Mouse (Mus musculus) midbrain, embryonic 11.5 days (tissue): Measurements from ENCODE around the gene Man1c1. TPM values are rescaled to one million over a fixed set of nuclear protein-coding genes. Genes with fewer than 3 reads are reported as not detected.

ENCODE experiments used
- ATAC-seq: fragments of 200-750 bp; cut with Nextera tagmentation; 2 replicates; pipeline ENCODE4 v1.8.0; 2017; ENCODE audit warnings: moderate TSS enrichment, moderate library complexity; ENCODE audit not compliant: low FRiP score
- DNase-seq: peaks from one replicate; pipeline ENCODE4 v3.0.0; 2015; ENCODE audit warnings: low spot score; ENCODE audit errors: missing footprints
- H3K27ac ChIP-seq: fragments of 300-500 bp; sonication (generic); 2 replicates; pipeline ENCODE4 v1.5.1; 2014; ENCODE audit warnings: low read depth, low read length
- H3K27me3 ChIP-seq: fragments of 300-500 bp; sonication (generic); 2 replicates; pipeline ENCODE4 v1.6.1; 2014; ENCODE audit warnings: mild to moderate bottlenecking, low read length, moderate library complexity, mixed read lengths; ENCODE audit not compliant: control insufficient read depth, insufficient read depth
- H3K36me3 ChIP-seq: fragments of 300-500 bp; sonication (generic); 2 replicates; pipeline ENCODE4 v1.6.1; 2014; ENCODE audit warnings: mild to moderate bottlenecking, low read length, moderate library complexity, mixed read lengths; ENCODE audit not compliant: control insufficient read depth, insufficient read depth
- H3K4me1 ChIP-seq: fragments of 300-500 bp; sonication (generic); 2 replicates; pipeline ENCODE4 v1.6.1; 2014; ENCODE audit warnings: low read length; ENCODE audit not compliant: control insufficient read depth, insufficient read depth
- H3K4me2 ChIP-seq: fragments of 300-500 bp; sonication (generic); 2 replicates; pipeline ENCODE4 v1.6.1; 2014; ENCODE audit warnings: mild to moderate bottlenecking, moderate library complexity
- H3K4me3 ChIP-seq: fragments of 300-500 bp; sonication (generic); 2 replicates; pipeline ENCODE4 v1.5.1; 2014; ENCODE audit warnings: low read depth, low read length
- H3K9ac ChIP-seq: fragments of 300-500 bp; sonication (generic); 2 replicates; pipeline ENCODE4 v1.6.1; 2014; ENCODE audit warnings: low read length
- H3K9me3 ChIP-seq: fragments of 300-500 bp; sonication (generic); 2 replicates; pipeline ENCODE4 v1.6.1; 2016; ENCODE audit warnings: low read length; ENCODE audit not compliant: control insufficient read depth
- WGBS: fragments of 180-500 bp; shearing (Covaris S2); extraction: QIAGEN DNeasy Blood & Tissue Kit; methylation state at CpG from one replicate; pipeline ENCODE4 v1.1.7; 2014; 5-methylcytosine and 5-hydroxymethylcytosine counted together
- polyA plus RNA-seq: library from polyadenylated mRNA; unstranded; fragments of >200 nt; fragmentation: Nextera tagmentation; extraction: Ambion mirVana; gene quantifications from 2 replicates; pipeline ENCODE4 v1.2.1, GENCODE M21; 2014

Man1c1 gene
- polyA plus RNA-seq, 1 experiment from 2014 or later, result 3.2 TPM

- WGBS, result 91% methylated on average over 9 of the region's 9 CpGs
- H3K4me3 ChIP-seq, result no peak overlapping the region
- H3K36me3 ChIP-seq, result no peaks in the 10 kb centered on the region
- H3K4me1 ChIP-seq, result peaks cover 6% of the 10 kb centered on the region; the same call in 1 of the 2 replicates
- DNase-seq (no peak), ATAC-seq (no peak)
- H3K27me3 ChIP-seq, result no peaks in the 10 kb centered on the region
- no peaks in the 10 kb centered on the region for H3K9me3 ChIP-seq
- no peak overlapping the region for H3K27ac ChIP-seq
- H3K9ac ChIP-seq, result no peak overlapping the region
- H3K4me2 ChIP-seq, result no peak overlapping the region
Observed at GRCm38 (mm10) chr4:134600060-134600459, 104.0 kb downstream of the Man1c1 start.

- Histone ChIP-seq H3K36me3 (no peaks in the 10 kb centered on the region), H3K4me3 (no peak overlapping the region), H3K4me1 (peaks cover 6% of the 10 kb centered on the region; the same call in 1 of the 2 replicates), H3K9ac (no peak overlapping the region), H3K9me3 (no peaks in the 10 kb centered on the region), H3K27me3 (no peaks in the 10 kb centered on the region), H3K27ac (no peak overlapping the region), H3K4me2 (no peak overlapping the region)
- ATAC-seq (no peak), DNase-seq (no peak)
- WGBS, result 81% methylated on average over 10 of the region's 10 CpGs
Observed at GRCm38 (mm10) chr4:134596816-134597692, 107.0 kb downstream of the Man1c1 start.

GRCm38 (mm10) chr4:134594731-134595439, 109.2 kb downstream of the Man1c1 start:
- no peak overlapping the region for H3K4me2 ChIP-seq
- no peaks in the 10 kb centered on the region for H3K4me1 ChIP-seq
- no peak overlapping the region for H3K27ac ChIP-seq
- no peak overlapping the region for H3K9ac ChIP-seq
- 88% methylated on average over 10 of the region's 10 CpGs for WGBS
- no peak for ATAC-seq
- no peaks in the 10 kb centered on the region for H3K27me3 ChIP-seq
- no peaks in the 10 kb centered on the region for H3K36me3 ChIP-seq
- no peaks in the 10 kb centered on the region for H3K9me3 ChIP-seq
- DNase-seq, result no peak
- H3K4me3 ChIP-seq, result no peak overlapping the region

DNA sequence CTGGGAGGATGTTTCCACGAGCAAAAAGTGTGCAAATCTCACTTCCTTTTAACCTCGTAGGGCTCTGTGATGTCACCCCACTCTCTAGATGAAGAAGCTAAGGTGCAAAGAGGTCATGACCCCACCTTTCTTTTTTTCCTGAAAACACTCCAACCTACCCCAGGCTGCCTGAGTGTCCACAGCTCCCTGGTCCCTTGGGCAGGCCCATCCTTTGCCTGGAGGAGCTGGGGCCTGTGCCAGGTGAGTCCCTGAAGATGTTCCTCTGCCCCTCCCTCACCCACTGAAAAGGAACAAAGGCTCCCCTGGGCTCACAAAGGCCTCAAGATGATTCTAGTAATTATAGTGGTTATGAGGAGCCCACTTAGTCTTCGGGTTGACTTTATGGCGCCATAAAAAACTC, 111.6 kb downstream of the Man1c1 start:
- no peak for ATAC-seq

DNA sequence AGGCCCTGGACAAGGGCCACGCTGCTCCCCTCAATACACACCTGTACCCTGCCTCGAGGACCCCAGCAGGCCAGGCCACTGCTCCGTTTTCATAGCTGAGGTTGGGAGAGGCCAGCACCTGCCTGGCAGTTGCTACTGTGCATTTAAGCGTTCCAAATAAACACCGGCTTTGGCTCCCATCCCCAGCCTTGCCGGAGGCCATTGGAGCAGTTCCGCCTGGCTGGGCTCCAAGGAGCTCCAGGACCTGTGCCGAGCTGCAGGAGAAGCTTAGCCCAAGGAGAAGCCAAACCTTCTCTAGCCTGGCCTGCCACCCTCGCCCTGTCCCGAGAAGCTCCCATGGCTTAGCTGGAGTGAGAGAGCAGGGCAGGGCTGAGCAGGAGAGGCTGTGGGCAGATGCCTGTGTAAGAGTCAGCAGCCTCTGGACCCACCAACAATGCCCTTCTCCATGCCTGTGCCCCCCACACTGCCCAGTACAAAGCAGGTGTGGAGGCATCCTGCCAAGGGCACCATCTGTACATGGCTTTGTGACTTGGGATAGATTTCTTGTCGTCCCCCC, 112.5 kb downstream of the Man1c1 start:
- WGBS, result 53% methylated on average over 11 of the region's 11 CpGs
- H3K9me3 ChIP-seq, result no peaks in the 10 kb centered on the region
- H3K4me2 ChIP-seq, result no peak overlapping the region
- no peak for DNase-seq
- no peak for ATAC-seq
- H3K4me1 ChIP-seq, result no peaks in the 10 kb centered on the region
- no peak overlapping the region for H3K27ac ChIP-seq
- no peak overlapping the region for H3K4me3 ChIP-seq
- H3K27me3 ChIP-seq, result no peaks in the 10 kb centered on the region
- no peaks in the 10 kb centered on the region for H3K36me3 ChIP-seq
- H3K9ac ChIP-seq, result no peak overlapping the region

More for the DNA sequence above, 111.6 kb downstream of the Man1c1 start:
- H3K9ac ChIP-seq, result no peak overlapping the region
- H3K4me1 ChIP-seq, result no peaks in the 10 kb centered on the region
- no peak overlapping the region for H3K27ac ChIP-seq
- no peak overlapping the region for H3K4me2 ChIP-seq
- no peaks in the 10 kb centered on the region for H3K36me3 ChIP-seq
- H3K4me3 ChIP-seq, result no peak overlapping the region
- no peak for DNase-seq
- 86% methylated on average over 4 of the region's 4 CpGs for WGBS
- H3K27me3 ChIP-seq, result no peaks in the 10 kb centered on the region
- H3K9me3 ChIP-seq, result no peaks in the 10 kb centered on the region

- H3K36me3 ChIP-seq, result no peaks in the 10 kb centered on the region
- DNase-seq (no peak), ATAC-seq (no peak)
- H3K9me3 ChIP-seq, result no peaks in the 10 kb centered on the region
- 85% methylated on average over 10 of the region's 10 CpGs for WGBS
- no peak overlapping the region for H3K27ac ChIP-seq
- H3K27me3 ChIP-seq, result no peaks in the 10 kb centered on the region
- H3K4me3 ChIP-seq, result no peak overlapping the region
- no peaks in the 10 kb centered on the region for H3K4me1 ChIP-seq
- H3K4me2 ChIP-seq, result no peak overlapping the region
- H3K9ac ChIP-seq, result no peak overlapping the region
Observed at GRCm38 (mm10) chr4:134590227-134590926, 113.7 kb downstream of the Man1c1 start.

- no peak overlapping the region for H3K9ac ChIP-seq
Observed at GRCm38 (mm10) chr4:134589786-134590185, 114.3 kb downstream of the Man1c1 start.

GRCm38 (mm10) chr4:134588951-134589350, 115.1 kb downstream of the Man1c1 start:
- Histone ChIP-seq H3K36me3 (no peaks in the 10 kb centered on the region), H3K4me1 (no peaks in the 10 kb centered on the region), H3K9ac (no peak overlapping the region), H3K27ac (no peak overlapping the region), H3K9me3 (no peaks in the 10 kb centered on the region), H3K4me3 (no peak overlapping the region), H3K4me2 (no peak overlapping the region), H3K27me3 (no peaks in the 10 kb centered on the region)
- ATAC-seq (no peak), DNase-seq (no peak)
- WGBS, result 90% methylated on average over 5 of the region's 5 CpGs

More at GRCm38 (mm10) chr4:134589786-134590185, 114.3 kb downstream of the Man1c1 start:
- H3K4me1 ChIP-seq, result no peaks in the 10 kb centered on the region
- H3K36me3 ChIP-seq, result no peaks in the 10 kb centered on the region
- H3K9me3 ChIP-seq, result no peaks in the 10 kb centered on the region
- H3K4me3 ChIP-seq, result no peak overlapping the region
- WGBS, result 68% methylated on average over 9 of the region's 9 CpGs
- H3K27ac ChIP-seq, result no peak overlapping the region
- H3K4me2 ChIP-seq, result no peak overlapping the region
- ATAC-seq, result no peak
- H3K27me3 ChIP-seq, result no peaks in the 10 kb centered on the region
- DNase-seq, result no peak
